Mouse (Mus musculus): Measurements from ENCODE around the gene Sult2a7.

Sult2a7 gene

DNA sequence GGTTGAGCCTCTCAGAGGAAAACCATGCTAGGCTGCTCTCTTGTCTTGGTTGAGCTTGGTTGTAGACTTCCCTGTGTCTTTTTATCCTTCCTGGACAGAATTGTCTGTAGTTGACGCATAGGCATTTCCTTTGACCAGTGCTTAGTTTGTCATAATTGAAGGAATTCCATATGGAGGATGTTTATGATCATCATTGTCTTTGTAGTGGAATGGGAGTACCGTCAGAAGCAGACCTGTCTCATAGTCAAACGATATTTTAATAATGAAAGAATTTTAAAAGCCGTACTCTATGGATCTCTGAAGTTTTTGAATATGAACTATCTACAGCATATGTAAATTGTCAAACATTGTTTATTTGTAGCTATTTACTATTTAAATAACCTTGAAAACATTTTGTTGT lies at the start of gene Sult2a7:
Gene Sult2a7, minus strand, starts transcription at position 101 of the 400 bp plus-strand sequence.
- no peak for DNase-seq

DNA sequence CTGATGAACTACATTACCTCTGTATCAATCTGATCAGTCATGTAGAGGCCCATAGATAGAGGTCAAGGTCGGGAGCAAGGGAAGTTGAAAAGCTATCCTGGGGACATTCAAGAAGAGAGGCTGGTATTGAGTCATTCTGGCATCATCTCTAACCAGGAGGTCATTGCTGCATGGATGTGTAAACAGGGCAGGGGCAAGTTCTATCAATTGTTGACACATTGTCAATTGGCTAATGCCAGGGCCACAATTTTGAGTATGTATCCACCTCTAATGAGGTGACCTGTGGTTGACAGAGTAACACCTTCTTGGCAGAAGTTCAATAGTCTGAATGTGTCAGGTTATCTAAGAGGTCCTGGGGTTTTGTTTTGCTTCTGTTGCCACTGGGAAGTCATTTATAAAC lies 31.2 kb upstream of the Sult2a7 start:
- DNase-seq: no peak

DNA sequence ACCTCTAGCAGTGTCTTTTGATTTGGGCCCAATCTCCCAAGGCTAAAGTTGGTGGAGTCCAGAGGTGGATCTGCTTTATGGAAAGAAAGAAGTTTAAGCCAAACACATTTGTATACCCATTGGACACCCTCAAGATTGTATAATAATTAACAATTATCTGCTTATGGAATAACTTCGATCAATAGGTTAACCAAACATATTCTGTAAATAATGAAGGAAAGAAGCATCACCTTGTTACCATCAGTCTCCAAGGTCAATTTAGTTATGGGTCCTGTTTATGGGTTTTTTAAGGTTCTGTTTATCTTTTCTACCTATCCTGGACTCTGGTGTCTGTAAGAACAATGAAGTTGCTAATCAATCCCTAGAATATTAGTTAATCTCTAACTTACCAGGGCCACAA lies 28.6 kb upstream of the Sult2a7 start:
- no peak for DNase-seq

DNA sequence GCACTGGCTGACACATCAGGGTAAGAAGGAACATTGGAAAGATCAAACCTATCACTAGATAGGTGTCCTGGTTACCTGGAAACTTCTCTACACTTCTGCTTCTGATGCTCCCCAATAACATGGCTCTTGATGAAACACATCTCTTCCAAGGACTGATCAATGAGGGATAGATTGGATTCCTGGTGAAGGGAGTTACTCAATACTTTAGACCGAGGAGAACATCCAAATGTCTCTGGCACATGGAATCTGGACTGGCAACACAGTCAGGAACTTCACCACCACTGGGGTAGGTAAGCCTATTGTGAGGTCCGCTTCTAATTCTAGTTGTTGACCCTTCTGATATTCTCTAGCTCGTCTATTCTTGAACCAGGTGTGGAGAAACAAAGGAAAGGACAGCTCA lies 24.3 kb upstream of the Sult2a7 start:
- no peak for DNase-seq

DNA sequence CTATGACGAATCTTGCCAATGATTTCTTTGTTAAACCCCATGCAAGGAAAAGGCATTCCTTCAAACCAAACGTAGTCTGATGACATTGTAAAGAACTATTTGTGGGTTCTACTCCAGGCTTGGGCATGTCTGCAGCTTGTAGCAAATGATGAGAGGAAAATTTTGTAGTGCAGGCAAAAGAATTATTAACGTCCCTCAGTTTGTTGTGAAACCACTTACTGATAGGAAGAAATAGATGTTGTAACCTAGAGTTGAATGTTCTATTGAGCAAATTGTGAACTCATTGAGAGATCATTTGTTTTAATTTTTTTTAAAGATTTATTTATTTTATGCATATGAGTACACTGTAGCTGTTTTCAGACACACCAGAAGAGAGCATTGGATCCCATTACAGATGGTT lies 1.1 kb downstream of the Sult2a7 start:
- DNase-seq: no peak

DNA sequence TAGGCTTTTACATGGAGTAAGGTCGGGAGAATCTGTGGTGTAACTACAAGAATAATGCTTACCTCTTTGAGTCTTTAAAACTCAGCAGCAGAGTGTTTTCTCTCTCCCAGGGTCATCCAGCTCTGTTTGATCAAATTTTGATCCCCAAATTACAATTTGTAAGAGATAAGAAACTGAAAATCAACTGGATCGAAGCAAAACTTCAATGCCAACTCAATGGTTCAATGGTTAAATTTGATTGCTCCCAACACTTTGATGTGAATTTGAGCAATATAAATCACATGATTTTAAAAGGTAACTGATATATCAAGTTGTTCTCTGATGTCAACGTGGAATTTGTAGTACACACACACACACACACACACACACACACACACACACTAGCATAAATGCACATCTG lies 47.5 kb downstream of the Sult2a7 start, which contains the start of gene Sult2a8:
Gene Sult2a8, minus strand, starts transcription at position 236 of the 400 bp plus-strand sequence.
- DNase-seq: no peak

DNA sequence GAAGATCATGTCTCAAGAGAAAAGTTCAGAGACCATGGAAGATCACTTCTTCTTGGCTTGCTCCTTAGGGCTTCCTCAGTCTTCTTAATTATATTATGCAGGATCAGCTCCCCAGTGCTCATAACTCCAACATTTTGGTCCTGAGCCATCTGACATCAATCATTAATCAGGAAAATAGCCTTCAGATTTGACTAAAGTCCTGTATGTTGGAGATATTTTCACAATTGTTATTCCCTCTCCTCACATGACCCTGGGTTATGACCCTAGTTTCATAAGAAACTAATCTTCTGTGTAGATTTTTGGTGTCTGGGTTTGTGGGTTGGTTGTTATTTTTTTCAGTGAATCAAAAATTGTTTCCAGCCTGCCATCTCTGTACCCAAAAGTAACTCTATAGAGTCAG lies 54.4 kb downstream of the Sult2a7 start:
- DNase-seq: no peak

DNA sequence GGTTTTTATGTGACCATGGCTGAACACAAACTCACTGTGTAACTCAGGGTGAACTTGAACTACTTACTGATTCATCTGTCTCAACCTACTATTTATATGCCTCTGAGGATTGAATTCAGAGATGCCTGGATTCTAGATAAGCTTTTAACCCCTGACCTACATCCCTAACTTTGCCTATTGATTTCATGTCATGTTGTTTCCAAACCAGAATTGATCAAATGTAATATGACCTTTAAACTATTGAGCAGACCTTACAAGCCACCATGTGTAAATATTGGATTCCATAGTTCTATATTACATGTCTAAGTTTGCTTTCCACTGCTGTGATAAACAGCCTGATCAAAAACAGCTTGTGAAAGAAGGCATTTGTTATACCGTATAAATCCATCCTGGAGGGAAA lies 55.5 kb downstream of the Sult2a7 start:
- no peak for DNase-seq

DNA sequence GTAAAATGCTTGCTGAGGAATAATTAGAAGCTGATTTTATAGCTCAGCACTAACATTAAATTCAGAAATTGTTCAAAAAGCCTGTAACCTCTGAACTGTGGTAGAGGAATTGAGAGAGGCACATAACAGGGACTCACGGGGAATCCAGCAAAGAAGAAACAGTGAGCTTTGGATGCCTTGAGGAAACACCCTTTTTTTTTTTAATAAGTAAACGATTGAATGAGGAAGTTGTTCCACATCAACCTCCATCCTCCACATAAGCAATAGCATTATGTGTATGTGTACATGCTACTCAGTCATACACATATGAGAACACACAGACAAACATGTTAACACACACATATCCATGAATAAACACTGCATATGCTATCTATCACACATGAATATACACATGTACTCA lies 56.0 kb downstream of the Sult2a7 start:
- DNase-seq: no peak

Measured in kidney, postnatal 25 days (tissue).